Mouse (Mus musculus): ENCODE measurements around the gene Pycr1. TPM values are rescaled to one million over a fixed set of nuclear protein-coding genes. Genes with fewer than 3 reads are reported as not detected.

Gene Pycr1
- polyA plus RNA-seq, 1 experiment = 59.0 TPM

DNA sequence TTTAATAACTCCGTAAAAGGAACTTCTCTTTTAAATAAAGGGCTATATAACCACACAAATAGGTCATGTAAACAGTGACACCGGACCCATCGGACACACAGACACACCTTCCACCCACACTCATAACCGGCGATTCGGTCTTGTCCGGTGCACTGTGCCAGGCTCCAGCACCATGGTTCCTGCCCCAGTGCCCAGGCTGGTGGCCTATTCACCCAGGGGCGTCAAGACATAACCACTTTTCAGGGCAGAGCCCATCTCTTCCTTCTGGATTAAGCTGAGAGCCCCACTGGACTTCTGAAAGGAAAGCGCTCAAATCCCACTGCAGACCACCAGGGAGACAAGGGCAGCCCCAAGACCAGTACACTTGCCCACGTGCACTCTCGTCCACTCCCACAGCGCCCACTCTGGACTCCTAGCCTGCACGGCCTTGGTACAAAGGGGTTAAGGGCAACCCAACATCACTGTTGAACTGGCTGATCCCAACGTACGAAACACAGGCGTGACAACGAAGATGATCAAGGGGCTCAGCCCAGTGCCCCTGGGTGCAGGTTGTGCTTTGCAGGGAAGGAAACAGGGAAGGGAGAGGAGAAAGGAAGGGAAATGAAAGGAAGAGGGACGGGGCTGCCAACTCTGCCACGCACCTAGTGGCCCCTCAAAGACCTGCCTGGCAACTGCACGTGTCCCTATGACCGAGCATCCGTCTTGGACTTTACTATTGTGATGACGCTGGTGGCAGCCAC, 14.8 kb downstream of the Pycr1 start:
- Histone ChIP-seq H3K4me1 (ENCODE audit: control insufficient read depth, insufficient read depth, low read length) (peaks cover 8% of the 10 kb centered on the region; the same call in 1 of the 2 replicates), H3K4me3 (ENCODE audit: insufficient read depth, low read length) (no peak overlapping the region), H3K27ac (ENCODE audit: insufficient read depth, low read length) (no peak overlapping the region)
- TF ChIP-seq POLR2A (IDR thresholded peaks at IDR 0.05; ENCODE audit: low read depth, low read length) (no peak), CTCF (IDR thresholded peaks at IDR 0.05; ENCODE audit: borderline replicate concordance, insufficient read depth, low read length) (no peak)

- Histone ChIP-seq H3K4me1 (ENCODE audit: control insufficient read depth, insufficient read depth, low read length) (peaks cover 8% of the 10 kb centered on the region; the same call in 1 of the 2 replicates), H3K27ac (ENCODE audit: insufficient read depth, low read length) (no peak overlapping the region), H3K4me3 (ENCODE audit: insufficient read depth, low read length) (no peak overlapping the region)
- TF ChIP-seq CTCF (IDR thresholded peaks at IDR 0.05; ENCODE audit: borderline replicate concordance, insufficient read depth, low read length) = no peak
- no peak for TF ChIP-seq POLR2A (IDR thresholded peaks at IDR 0.05; ENCODE audit: low read depth, low read length)
Observed at GRCm38 (mm10) chr11:120627468-120628300, 15.9 kb downstream of the Pycr1 start.

DNA sequence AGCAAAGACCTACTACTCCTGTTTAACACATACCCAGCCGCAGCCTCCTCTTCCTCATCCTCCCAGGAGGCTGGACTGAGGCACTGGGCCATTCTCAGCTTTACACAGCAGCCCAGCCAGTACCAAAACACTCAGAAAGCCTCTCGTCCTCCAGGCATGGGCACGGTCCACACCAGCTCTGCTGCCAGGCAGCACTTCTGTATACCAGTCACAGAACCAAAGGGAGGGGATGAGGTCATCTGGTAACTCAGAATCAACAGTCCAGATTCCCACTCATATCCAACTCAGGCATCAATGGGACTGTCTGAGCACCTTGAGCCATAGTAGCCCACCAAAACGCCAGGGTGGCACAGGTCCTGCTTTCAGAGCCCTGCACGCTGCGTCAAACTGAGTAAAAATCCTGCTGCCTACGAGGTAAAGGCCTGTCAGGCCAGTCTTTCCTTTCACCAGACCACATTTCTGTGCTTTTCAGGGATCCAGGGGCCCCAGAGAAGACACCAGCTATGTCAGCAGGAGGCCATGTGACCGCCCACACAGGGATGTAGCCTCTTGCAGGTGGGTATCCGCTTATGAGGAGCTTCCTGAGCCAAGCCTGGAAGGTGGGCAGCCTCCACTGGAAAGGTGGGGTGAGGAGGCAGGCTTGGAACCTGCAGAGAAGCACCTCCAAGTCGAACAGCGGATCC, 16.6 kb downstream of the Pycr1 start:
- TF ChIP-seq POLR2A (IDR thresholded peaks at IDR 0.05; ENCODE audit: low read depth, low read length) (no peak), CTCF (IDR thresholded peaks at IDR 0.05; ENCODE audit: borderline replicate concordance, insufficient read depth, low read length) (no peak)
- Histone ChIP-seq H3K4me3 (ENCODE audit: insufficient read depth, low read length) (no peak overlapping the region), H3K27ac (ENCODE audit: insufficient read depth, low read length) (no peak overlapping the region), H3K4me1 (ENCODE audit: control insufficient read depth, insufficient read depth, low read length) (peaks cover 8% of the 10 kb centered on the region; the same call in 1 of the 2 replicates)

- peak within 1 kb of the TSS; percentile 88 for H3K4me3 ChIP-seq (ENCODE audit: insufficient read depth, low read length)
- TF ChIP-seq POLR2A (IDR thresholded peaks at IDR 0.05; ENCODE audit: low read depth, low read length) (no peak; the same call in 1 of the 2 replicates), CTCF (IDR thresholded peaks at IDR 0.05; ENCODE audit: borderline replicate concordance, insufficient read depth, low read length) (no peak)
- H3K4me1 ChIP-seq (ENCODE audit: control insufficient read depth, insufficient read depth, low read length) = peaks cover 5% of the 10 kb centered on the region; the same call in 1 of the 2 replicates
- peak within 1 kb of the TSS; percentile 24 for H3K27ac ChIP-seq (ENCODE audit: insufficient read depth, low read length)
Observed at GRCm38 (mm10) chr11:120625152-120625775, 18.3 kb downstream of the Pycr1 start, which contains the start of gene Sirt7. Gene Sirt7, minus strand, starts transcription at chr11:120625240.

GRCm38 (mm10) chr11:120624680-120625111, 18.9 kb downstream of the Pycr1 start:
- Histone ChIP-seq H3K4me3 (ENCODE audit: insufficient read depth, low read length) (peak overlapping the region; percentile 88), H3K27ac (ENCODE audit: insufficient read depth, low read length) (peak overlapping the region; percentile 24), H3K4me1 (ENCODE audit: control insufficient read depth, insufficient read depth, low read length) (peaks cover 3% of the 10 kb centered on the region; the same call in 1 of the 2 replicates)
- peak; percentile 60 for TF ChIP-seq POLR2A (IDR thresholded peaks at IDR 0.05; ENCODE audit: low read depth, low read length)
- TF ChIP-seq CTCF (IDR thresholded peaks at IDR 0.05; ENCODE audit: borderline replicate concordance, insufficient read depth, low read length) = no peak

DNA sequence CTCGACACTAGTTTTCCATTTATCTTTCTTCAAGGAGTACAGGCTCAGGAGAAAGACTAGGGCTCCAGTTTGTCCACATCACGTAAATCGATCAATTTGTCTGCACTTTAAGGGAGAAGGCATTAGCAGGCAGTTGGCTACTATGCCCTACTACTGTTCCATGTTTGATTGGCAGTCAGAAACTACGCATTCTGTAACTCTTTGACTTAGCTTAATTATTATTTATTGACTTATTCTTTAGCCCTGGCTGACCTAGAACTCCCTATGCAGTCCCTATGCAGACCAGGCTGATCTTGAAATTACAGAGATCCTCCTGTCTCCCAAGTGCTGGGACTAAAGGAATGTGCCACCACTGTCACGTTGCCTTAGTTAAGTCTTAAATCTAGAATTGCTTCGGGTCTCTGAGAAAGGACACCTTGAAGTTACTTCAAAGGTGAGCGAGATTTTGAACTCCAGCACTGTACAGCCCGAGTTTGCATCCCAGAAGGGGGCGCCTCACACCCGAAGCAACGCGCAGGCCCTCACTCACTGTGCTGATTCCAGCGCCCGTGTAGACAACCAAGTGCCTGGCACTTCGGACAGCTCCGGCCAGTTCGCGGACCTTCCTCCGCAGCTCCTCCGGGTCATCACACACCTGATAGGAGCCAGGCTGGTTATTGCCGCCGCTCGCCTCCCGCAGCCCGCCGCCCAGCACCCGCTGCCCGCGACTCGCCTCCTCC, 19.4 kb downstream of the Pycr1 start:
- Histone ChIP-seq H3K4me1 (ENCODE audit: control insufficient read depth, insufficient read depth, low read length) (no peaks in the 10 kb centered on the region; the same call in 1 of the 2 replicates), H3K4me3 (ENCODE audit: insufficient read depth, low read length) (peak overlapping the region; percentile 88), H3K27ac (ENCODE audit: insufficient read depth, low read length) (peak overlapping the region; percentile 24; the same call in 1 of the 2 replicates)
- TF ChIP-seq CTCF (IDR thresholded peaks at IDR 0.05; ENCODE audit: borderline replicate concordance, insufficient read depth, low read length) (peak; percentile 65), POLR2A (IDR thresholded peaks at IDR 0.05; ENCODE audit: low read depth, low read length) (no peak)

- TF ChIP-seq POLR2A (IDR thresholded peaks at IDR 0.05; ENCODE audit: low read depth, low read length) (no peak), CTCF (IDR thresholded peaks at IDR 0.05; ENCODE audit: borderline replicate concordance, insufficient read depth, low read length) (no peak)
- Histone ChIP-seq H3K27ac (ENCODE audit: insufficient read depth, low read length) (no peak overlapping the region), H3K4me3 (ENCODE audit: insufficient read depth, low read length) (no peak overlapping the region), H3K4me1 (ENCODE audit: control insufficient read depth, insufficient read depth, low read length) (no peaks in the 10 kb centered on the region; the same call in 1 of the 2 replicates)
Observed at GRCm38 (mm10) chr11:120622805-120623204, 20.8 kb downstream of the Pycr1 start.

GRCm38 (mm10) chr11:120620195-120620594, 23.4 kb downstream of the Pycr1 start:
- no peak for TF ChIP-seq POLR2A (IDR thresholded peaks at IDR 0.05; ENCODE audit: low read depth, low read length)
- no peak for TF ChIP-seq CTCF (IDR thresholded peaks at IDR 0.05; ENCODE audit: borderline replicate concordance, insufficient read depth, low read length)
- H3K27ac ChIP-seq (ENCODE audit: insufficient read depth, low read length) = no peak overlapping the region
- no peaks in the 10 kb centered on the region for H3K4me1 ChIP-seq (ENCODE audit: control insufficient read depth, insufficient read depth, low read length)
- no peak overlapping the region for H3K4me3 ChIP-seq (ENCODE audit: insufficient read depth, low read length)

Data from embryonic fibroblast, embryonic 13.5 days (primary cell).